Mouse (Mus musculus): ENCODE results near the gene Nhlrc4. TPM values are rescaled to one million over a fixed set of nuclear protein-coding genes. Genes with fewer than 3 reads are reported as not detected.

Gene Nhlrc4
- polyA plus RNA-seq, 1 experiment from 2014 or later = 0.30 TPM

DNA sequence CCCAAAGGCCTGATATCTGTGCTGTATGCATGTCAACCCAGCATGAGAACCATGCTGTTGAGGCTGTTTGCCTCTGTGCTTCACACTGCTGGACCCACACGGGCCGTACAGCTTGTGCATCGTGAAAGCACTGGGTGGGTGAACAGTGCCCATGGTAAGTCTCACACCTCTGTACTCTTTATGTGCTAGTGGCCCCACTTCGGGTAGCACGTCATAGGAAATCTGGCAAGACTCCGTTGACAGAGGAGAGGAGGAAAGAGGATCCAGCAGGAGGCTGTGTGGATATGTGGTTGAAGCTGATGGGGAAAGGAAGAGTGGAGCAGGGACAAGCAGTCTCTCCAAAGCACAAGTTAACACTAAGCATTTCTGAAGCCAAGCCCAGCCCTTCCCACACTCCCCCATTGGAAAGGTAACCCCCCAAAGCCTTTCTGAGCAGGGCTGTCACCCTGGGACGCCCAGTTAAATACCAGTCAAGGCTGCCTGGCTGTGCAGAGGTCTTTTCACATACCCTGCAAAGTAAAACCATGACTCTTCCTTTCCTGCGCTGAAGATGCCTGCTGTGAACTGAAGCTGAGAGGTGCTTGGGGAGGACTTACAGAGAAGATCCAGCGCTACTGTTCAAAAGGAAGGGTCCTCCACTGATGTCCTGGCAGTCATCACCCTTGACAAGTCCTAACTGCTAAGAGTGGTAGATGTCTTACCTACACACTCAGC is 26.6 kb downstream of the Nhlrc4 start:
- Histone ChIP-seq H3K4me1 (peaks cover 23% of the 10 kb centered on the region), H3K4me2 (peak overlapping the region; percentile 79), H3K36me3 (no peaks in the 10 kb centered on the region), H3K4me3 (replicated peaks) (peak overlapping the region; percentile 92), H3K27ac (peak overlapping the region; percentile 82; the same call in 1 of the 2 replicates), H3K9ac (peak overlapping the region; percentile 88; the same call in 1 of the 2 replicates), H3K9me3 (no peaks in the 10 kb centered on the region), H3K27me3 (replicated peaks) (no peaks in the 10 kb centered on the region)
- ATAC-seq (ENCODE audit: insufficient read depth, low FRiP score, low read depth) = no peak
- 74% methylated on average over 9 of the region's 9 CpGs for WGBS

- ATAC-seq (ENCODE audit: insufficient read depth, low FRiP score, low read depth) = no peak
- no peak overlapping the region; the same call in 1 of the 2 replicates for H3K4me2 ChIP-seq
- H3K4me3 ChIP-seq (replicated peaks) = no peak overlapping the region
- peak overlapping the region; percentile 59 for H3K27ac ChIP-seq
- no peak overlapping the region for H3K9ac ChIP-seq
- no peaks in the 10 kb centered on the region for H3K9me3 ChIP-seq
- H3K27me3 ChIP-seq (replicated peaks) = no peaks in the 10 kb centered on the region
- 66% methylated on average over 8 of the region's 8 CpGs for WGBS
- H3K36me3 ChIP-seq = 0 out of 2 replicates have a peak, but pooled peaks cover 1% of the 10 kb centered on the region
- peaks cover 23% of the 10 kb centered on the region for H3K4me1 ChIP-seq
Observed at GRCm38 (mm10) chr17:25916931-25917647, 27.7 kb downstream of the Nhlrc4 start.

DNA sequence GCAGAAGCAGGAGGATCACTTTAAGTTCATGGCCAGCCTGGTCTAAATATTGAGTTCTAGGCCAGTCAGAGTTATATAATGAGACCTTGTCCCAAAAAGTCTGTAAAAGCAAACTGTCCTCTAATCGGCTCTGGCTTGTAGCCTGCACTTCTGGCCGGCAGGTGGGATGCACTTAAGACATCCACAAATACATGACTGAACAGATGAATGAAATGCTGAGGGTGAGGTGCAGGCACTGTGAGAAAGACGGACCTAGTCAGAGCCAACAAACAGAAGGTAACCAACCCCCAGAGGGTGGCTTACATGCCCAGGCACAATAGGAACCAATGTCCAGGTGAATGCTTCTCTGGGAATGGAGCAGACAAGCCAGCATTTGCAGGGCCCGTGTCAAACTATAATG is 30.5 kb downstream of the Nhlrc4 start:
- H3K36me3 ChIP-seq = 0 out of 2 replicates have a peak, but pooled peaks cover 6% of the 10 kb centered on the region
- no peak overlapping the region for H3K9ac ChIP-seq
- H3K4me3 ChIP-seq (replicated peaks) = no peak overlapping the region
- no peak overlapping the region for H3K4me2 ChIP-seq
- no peaks in the 10 kb centered on the region for H3K9me3 ChIP-seq
- no peaks in the 10 kb centered on the region for H3K27me3 ChIP-seq (replicated peaks)
- no peak overlapping the region for H3K27ac ChIP-seq
- ATAC-seq (ENCODE audit: insufficient read depth, low FRiP score, low read depth) = no peak
- peaks cover 18% of the 10 kb centered on the region for H3K4me1 ChIP-seq
- 74% methylated on average over 4 of the region's 4 CpGs for WGBS

GRCm38 (mm10) chr17:25913877-25914275 is 30.9 kb downstream of the Nhlrc4 start:
- Histone ChIP-seq H3K4me3 (replicated peaks) (no peak overlapping the region), H3K27ac (no peak overlapping the region), H3K9ac (no peak overlapping the region), H3K4me2 (no peak overlapping the region), H3K27me3 (replicated peaks) (no peaks in the 10 kb centered on the region), H3K36me3 (0 out of 2 replicates have a peak, but pooled peaks cover 6% of the 10 kb centered on the region), H3K4me1 (peaks cover 18% of the 10 kb centered on the region), H3K9me3 (no peaks in the 10 kb centered on the region)
- 65% methylated on average over 1 of the region's 1 CpGs for WGBS
- no peak for ATAC-seq (ENCODE audit: insufficient read depth, low FRiP score, low read depth)

GRCm38 (mm10) chr17:25913186-25913876 is 31.4 kb downstream of the Nhlrc4 start:
- H3K27me3 ChIP-seq (replicated peaks) = no peaks in the 10 kb centered on the region
- H3K9me3 ChIP-seq = no peaks in the 10 kb centered on the region
- no peak for ATAC-seq (ENCODE audit: insufficient read depth, low FRiP score, low read depth)
- no peak overlapping the region for H3K9ac ChIP-seq
- H3K4me3 ChIP-seq (replicated peaks) = no peak overlapping the region
- peaks cover 13% of the 10 kb centered on the region for H3K4me1 ChIP-seq
- 0 out of 2 replicates have a peak, but pooled peaks cover 6% of the 10 kb centered on the region for H3K36me3 ChIP-seq
- H3K4me2 ChIP-seq = no peak overlapping the region
- no peak overlapping the region for H3K27ac ChIP-seq
- WGBS = 76% methylated on average over 14 of the region's 14 CpGs

- no peak overlapping the region for H3K4me3 ChIP-seq (replicated peaks)
- ATAC-seq (ENCODE audit: insufficient read depth, low FRiP score, low read depth) = no peak
- WGBS = 87% methylated on average over 4 of the region's 4 CpGs
Observed at GRCm38 (mm10) chr17:25911816-25912215, 32.9 kb downstream of the Nhlrc4 start.

DNA sequence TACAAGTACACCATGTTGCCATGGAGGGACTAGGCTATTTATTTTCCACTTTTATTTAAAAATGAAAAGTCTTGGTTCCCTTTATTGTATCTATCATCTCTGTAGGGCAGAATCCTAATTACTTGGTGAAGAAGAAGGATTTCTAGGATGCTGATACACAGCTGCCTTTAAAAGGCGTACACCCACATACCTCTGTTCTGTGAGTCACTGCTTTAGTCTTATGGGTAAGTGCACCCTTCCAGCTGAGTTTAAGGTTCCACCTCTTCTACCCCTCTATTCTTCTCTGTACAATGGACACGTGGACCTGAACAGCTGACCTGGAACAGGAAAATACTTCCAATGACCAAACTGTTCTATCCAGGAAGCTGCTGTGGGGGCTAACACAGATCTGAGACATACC is 37.1 kb downstream of the Nhlrc4 start:
- ATAC-seq (ENCODE audit: insufficient read depth, low FRiP score, low read depth) = no peak
- no peak overlapping the region for H3K4me3 ChIP-seq (replicated peaks)

More at GRCm38 (mm10) chr17:25911816-25912215, 32.9 kb downstream of the Nhlrc4 start:
- Histone ChIP-seq H3K27me3 (replicated peaks) (no peaks in the 10 kb centered on the region), H3K36me3 (0 out of 2 replicates have a peak, but pooled peaks cover 6% of the 10 kb centered on the region), H3K27ac (no peak overlapping the region), H3K9me3 (no peaks in the 10 kb centered on the region), H3K9ac (no peak overlapping the region), H3K4me2 (no peak overlapping the region), H3K4me1 (0 out of 2 replicates have a peak, but pooled peaks cover 4% of the 10 kb centered on the region)

DNA sequence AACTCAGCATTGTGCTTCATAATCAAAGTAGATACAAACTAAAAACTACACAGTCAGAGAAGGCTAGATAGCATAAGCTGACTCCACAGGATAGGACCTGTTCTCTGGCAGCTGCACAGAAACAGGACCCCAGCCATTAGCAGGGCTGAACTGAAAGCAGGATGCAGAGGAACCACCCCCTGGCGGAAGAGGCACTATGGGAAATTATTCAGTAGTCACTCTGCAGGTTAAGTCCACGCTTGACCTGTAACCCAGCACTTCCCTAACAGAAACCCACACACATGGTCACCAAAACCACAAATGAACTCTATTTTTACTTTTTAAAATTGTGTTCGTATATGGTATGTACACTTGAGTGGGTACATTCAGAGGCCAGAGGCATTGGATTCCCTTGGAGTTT is 41.7 kb downstream of the Nhlrc4 start:
- 79% methylated on average over 3 of the region's 3 CpGs for WGBS

More for the DNA sequence above, 37.1 kb downstream of the Nhlrc4 start:
- H3K4me1 ChIP-seq = no peaks in the 10 kb centered on the region
- H3K9me3 ChIP-seq = no peaks in the 10 kb centered on the region
- H3K36me3 ChIP-seq = 0 out of 2 replicates have a peak, but pooled peaks cover 6% of the 10 kb centered on the region
- no peaks in the 10 kb centered on the region for H3K27me3 ChIP-seq (replicated peaks)
- H3K4me2 ChIP-seq = no peak overlapping the region
- no peak overlapping the region for H3K9ac ChIP-seq
- WGBS = 86% methylated on average over 2 of the region's 2 CpGs
- H3K27ac ChIP-seq = no peak overlapping the region

GRCm38 (mm10) chr17:25900193-25900592 is 44.6 kb downstream of the Nhlrc4 start:
- no peaks in the 10 kb centered on the region for H3K4me1 ChIP-seq
- no peak for ATAC-seq (ENCODE audit: insufficient read depth, low FRiP score, low read depth)
- H3K9me3 ChIP-seq = no peaks in the 10 kb centered on the region
- H3K9ac ChIP-seq = no peak overlapping the region
- WGBS = 100% methylated on average over 1 of the region's 1 CpGs
- H3K27ac ChIP-seq = no peak overlapping the region
- no peak overlapping the region for H3K4me2 ChIP-seq
- 0 out of 2 replicates have a peak, but pooled peaks cover 9% of the 10 kb centered on the region for H3K36me3 ChIP-seq
- no peaks in the 10 kb centered on the region for H3K27me3 ChIP-seq (replicated peaks)
- no peak overlapping the region for H3K4me3 ChIP-seq (replicated peaks)

More for the DNA sequence above, 41.7 kb downstream of the Nhlrc4 start:
- H3K27ac ChIP-seq = no peak overlapping the region
- H3K9me3 ChIP-seq = no peaks in the 10 kb centered on the region
- H3K36me3 ChIP-seq = 0 out of 2 replicates have a peak, but pooled peaks cover 9% of the 10 kb centered on the region
- no peak overlapping the region for H3K9ac ChIP-seq
- no peak for ATAC-seq (ENCODE audit: insufficient read depth, low FRiP score, low read depth)
- H3K4me3 ChIP-seq (replicated peaks) = no peak overlapping the region
- H3K4me2 ChIP-seq = no peak overlapping the region
- no peaks in the 10 kb centered on the region for H3K4me1 ChIP-seq
- no peaks in the 10 kb centered on the region for H3K27me3 ChIP-seq (replicated peaks)

DNA sequence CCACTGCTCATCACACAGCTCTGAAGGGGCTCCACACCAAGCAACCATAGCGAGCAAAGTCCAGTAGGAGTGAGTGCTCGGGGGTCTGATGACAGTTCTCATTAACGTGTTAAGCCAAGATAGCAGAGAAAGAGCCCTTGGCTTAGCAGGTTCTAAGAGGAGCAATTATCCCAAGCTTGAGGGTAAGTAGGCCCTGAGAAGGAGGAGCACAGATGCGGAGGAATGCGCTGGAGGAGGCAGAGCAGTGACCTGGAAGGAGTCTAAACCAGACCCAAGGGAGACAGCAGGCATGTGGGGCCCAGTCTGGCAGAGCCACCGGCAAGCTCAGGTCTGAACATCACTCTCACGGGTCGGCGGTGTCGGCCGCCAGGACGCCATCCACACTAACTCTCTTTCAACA is 48.9 kb downstream of the Nhlrc4 start:
- peaks cover 8% of the 10 kb centered on the region; the same call in 1 of the 2 replicates for H3K36me3 ChIP-seq
- WGBS = 73% methylated on average over 12 of the region's 12 CpGs

GRCm38 (mm10) chr17:25895415-25895814 is 49.3 kb downstream of the Nhlrc4 start:
- no peaks in the 10 kb centered on the region for H3K9me3 ChIP-seq
- H3K27ac ChIP-seq = no peak overlapping the region
- no peak for ATAC-seq (ENCODE audit: insufficient read depth, low FRiP score, low read depth)
- H3K4me1 ChIP-seq = no peaks in the 10 kb centered on the region
- no peak overlapping the region for H3K4me2 ChIP-seq
- H3K27me3 ChIP-seq (replicated peaks) = no peaks in the 10 kb centered on the region
- H3K4me3 ChIP-seq (replicated peaks) = no peak overlapping the region
- 46% methylated on average over 2 of the region's 2 CpGs for WGBS
- peaks cover 3% of the 10 kb centered on the region; the same call in 1 of the 2 replicates for H3K36me3 ChIP-seq
- no peak overlapping the region for H3K9ac ChIP-seq

More for the DNA sequence above, 48.9 kb downstream of the Nhlrc4 start:
- H3K4me2 ChIP-seq = no peak overlapping the region
- no peak overlapping the region for H3K4me3 ChIP-seq (replicated peaks)
- H3K9me3 ChIP-seq = no peaks in the 10 kb centered on the region
- no peak overlapping the region for H3K9ac ChIP-seq
- no peaks in the 10 kb centered on the region for H3K27me3 ChIP-seq (replicated peaks)
- ATAC-seq (ENCODE audit: insufficient read depth, low FRiP score, low read depth) = no peak
- H3K4me1 ChIP-seq = no peaks in the 10 kb centered on the region
- H3K27ac ChIP-seq = no peak overlapping the region

Measured in stomach, embryonic 15.5 days (tissue).